Mouse (Mus musculus) stomach, embryonic 14.5 days (tissue): ENCODE measurements around the gene Gm17409. TPM values are rescaled to one million over a fixed set of nuclear protein-coding genes. Genes with fewer than 3 reads are reported as not detected.

ENCODE experiments used
- ATAC-seq: fragments of 200-750 bp; cut with Nextera tagmentation; 2 replicates; pipeline ENCODE4 v1.8.0; 2017; ENCODE audit warnings: low read depth, moderate TSS enrichment; ENCODE audit not compliant: insufficient number of reproducible peaks, insufficient read depth, low FRiP score
- H3K27ac ChIP-seq: fragments of 300-500 bp; sonication (generic); 2 replicates; pipeline ENCODE4 v1.5.1; 2014; ENCODE audit warnings: mild to moderate bottlenecking, low read length, moderate library complexity, mixed read lengths
- H3K27me3 ChIP-seq: fragments of 300-500 bp; sonication (generic); 2 replicates; pipeline ENCODE4 v1.6.1; 2014; ENCODE audit warnings: low read length, control low read depth, mixed read lengths; ENCODE audit not compliant: control insufficient read depth, insufficient read depth
- H3K36me3 ChIP-seq: fragments of 300-500 bp; sonication (generic); 2 replicates; pipeline ENCODE4 v1.6.1; 2014; ENCODE audit warnings: mild to moderate bottlenecking, control low read depth, low read length, moderate library complexity, mixed read lengths; ENCODE audit not compliant: control insufficient read depth, insufficient read depth
- H3K4me1 ChIP-seq: fragments of 300-500 bp; sonication (generic); 2 replicates; pipeline ENCODE4 v1.6.1; 2014; ENCODE audit warnings: low read length, control low read depth, mixed read lengths; ENCODE audit not compliant: control insufficient read depth, insufficient read depth
- H3K4me2 ChIP-seq: fragments of 300-500 bp; sonication (generic); replicated peaks from 2 replicates; pipeline ENCODE4 v1.6.1; 2014; ENCODE audit warnings: low read depth, low read length, control low read depth
- H3K4me3 ChIP-seq: fragments of 300-500 bp; sonication (generic); 2 replicates; pipeline ENCODE4 v1.5.1; 2014; ENCODE audit warnings: low read depth, low read length, control low read depth
- H3K9ac ChIP-seq: fragments of 300-500 bp; sonication (generic); replicated peaks from 2 replicates; pipeline ENCODE4 v1.6.1; 2014; ENCODE audit warnings: low read depth, mild to moderate bottlenecking, control low read depth, low read length, moderate library complexity, mixed read lengths
- H3K9me3 ChIP-seq: fragments of 300-500 bp; sonication (generic); 2 replicates; pipeline ENCODE4 v1.6.1; 2016; ENCODE audit warnings: low read depth, low read length, control low read depth; ENCODE audit not compliant: control insufficient read depth
- WGBS: fragments of 180-500 bp; shearing (Covaris S2); extraction: QIAGEN DNeasy Blood & Tissue Kit; methylation state at CpG from one replicate; pipeline ENCODE4 v1.1.7; 2014; 5-methylcytosine and 5-hydroxymethylcytosine counted together
- polyA plus RNA-seq: library from polyadenylated mRNA; unstranded; fragments of >200 nt; fragmentation: Nextera tagmentation; extraction: Ambion mirVana; gene quantifications from 2 replicates; pipeline ENCODE4 v1.2.1, GENCODE M21; 2014

Gm17409 gene
- polyA plus RNA-seq, 1 experiment from 2014 or later: 0.26 TPM

DNA sequence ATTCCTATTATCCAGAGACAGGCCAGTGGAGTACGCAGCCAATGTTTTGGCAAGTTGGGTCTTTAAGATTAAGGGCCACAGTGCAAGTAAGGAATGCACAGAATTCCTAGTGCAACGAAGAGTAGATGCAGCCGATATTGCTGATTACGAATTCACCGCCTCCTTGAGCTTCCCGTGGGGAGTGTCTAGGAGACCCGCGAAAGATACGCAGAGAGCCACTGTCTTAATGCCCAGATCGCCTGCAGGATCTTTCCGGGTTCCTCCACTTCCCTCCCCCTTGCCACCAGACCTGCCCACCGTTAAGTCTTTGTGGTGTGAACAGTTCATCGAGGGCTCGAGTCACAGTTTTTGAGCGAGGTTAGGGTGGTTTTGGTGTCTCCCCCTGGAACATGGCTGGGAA is 22.9 kb upstream of the Gm17409 start:
- Histone ChIP-seq H3K4me1 (no peaks in the 10 kb centered on the region), H3K4me2 (no peak overlapping the region), H3K4me3 (no peak overlapping the region), H3K36me3 (peaks cover 9% of the 10 kb centered on the region), H3K9me3 (no peaks in the 10 kb centered on the region), H3K9ac (no peak overlapping the region), H3K27ac (no peak overlapping the region), H3K27me3 (no peaks in the 10 kb centered on the region)
- ATAC-seq: no peak
- WGBS: 94% methylated on average over 15 of the region's 15 CpGs

DNA sequence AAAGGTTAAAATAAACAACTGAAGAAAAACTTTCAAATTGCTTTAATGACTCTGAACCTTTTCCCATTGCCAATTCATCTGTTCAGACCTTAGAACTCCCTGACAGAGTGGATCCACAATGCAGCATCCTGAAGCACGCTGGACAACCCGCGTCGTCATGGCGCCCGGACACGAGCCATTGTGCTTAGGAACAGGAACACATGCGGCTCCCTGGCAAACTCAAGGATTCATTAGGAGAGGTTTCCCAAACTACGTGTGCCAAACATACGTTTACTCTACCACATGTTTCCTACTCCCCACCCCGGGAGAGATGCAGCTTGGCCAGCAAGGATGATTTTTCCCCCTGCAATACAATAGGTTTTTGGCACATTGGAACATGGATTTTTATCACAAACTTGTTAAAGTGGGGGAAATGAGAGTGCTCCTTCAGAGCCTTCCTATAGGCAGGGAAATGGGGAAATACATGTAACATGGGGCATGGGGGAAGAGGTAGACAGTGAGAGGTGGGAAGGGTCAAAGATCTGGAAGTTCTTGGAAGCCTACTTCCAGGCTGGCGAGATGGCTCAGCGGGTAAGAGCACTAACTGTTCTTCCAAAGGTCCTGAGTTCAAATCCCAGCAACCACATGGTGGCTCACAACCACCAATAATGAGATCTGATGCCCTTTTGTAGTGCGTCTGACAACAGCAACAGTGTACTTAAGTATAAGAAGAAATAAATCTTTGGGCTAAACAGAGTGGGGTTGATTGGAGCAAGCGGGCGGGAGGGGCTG is 15.6 kb upstream of the Gm17409 start:
- H3K36me3 ChIP-seq: peaks cover 9% of the 10 kb centered on the region
- no peak overlapping the region for H3K9ac ChIP-seq
- H3K27me3 ChIP-seq: no peaks in the 10 kb centered on the region
- no peak overlapping the region for H3K27ac ChIP-seq
- no peak for ATAC-seq
- no peaks in the 10 kb centered on the region for H3K9me3 ChIP-seq
- H3K4me2 ChIP-seq: no peak overlapping the region
- H3K4me1 ChIP-seq: no peaks in the 10 kb centered on the region
- 94% methylated on average over 16 of the region's 16 CpGs for WGBS
- H3K4me3 ChIP-seq: no peak overlapping the region

DNA sequence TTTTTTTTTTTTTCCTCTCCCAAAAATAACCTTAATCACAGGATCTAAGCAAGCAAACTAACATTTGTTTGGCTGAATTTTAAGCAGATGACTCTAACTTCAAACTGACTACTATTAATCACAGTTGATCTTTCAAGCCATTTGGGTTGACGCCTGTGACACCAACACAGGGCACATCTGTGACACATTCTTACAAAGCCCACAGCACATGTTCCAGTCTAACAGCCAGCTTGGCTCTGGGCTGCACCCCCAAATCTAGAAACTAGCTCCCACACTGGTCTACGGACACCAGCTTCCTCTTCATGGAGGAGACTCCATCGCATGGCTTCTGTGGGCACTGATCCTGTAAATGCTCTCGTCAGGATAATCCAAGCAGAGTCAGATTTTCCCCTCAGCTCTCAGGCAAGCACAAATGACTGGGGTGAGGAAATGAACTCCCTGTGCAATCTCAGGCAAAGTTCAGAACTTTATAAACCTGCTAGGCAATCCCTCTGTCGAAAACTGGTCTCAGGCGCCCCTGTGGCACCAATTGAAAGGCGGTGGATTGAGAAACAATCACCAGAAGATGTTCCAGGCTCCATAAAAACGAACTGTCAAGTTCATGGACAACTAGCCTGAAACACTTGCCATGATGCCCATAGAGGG is 13.0 kb upstream of the Gm17409 start:
- H3K4me3 ChIP-seq: no peak overlapping the region
- H3K36me3 ChIP-seq: peaks cover 9% of the 10 kb centered on the region
- no peak overlapping the region for H3K9ac ChIP-seq

DNA sequence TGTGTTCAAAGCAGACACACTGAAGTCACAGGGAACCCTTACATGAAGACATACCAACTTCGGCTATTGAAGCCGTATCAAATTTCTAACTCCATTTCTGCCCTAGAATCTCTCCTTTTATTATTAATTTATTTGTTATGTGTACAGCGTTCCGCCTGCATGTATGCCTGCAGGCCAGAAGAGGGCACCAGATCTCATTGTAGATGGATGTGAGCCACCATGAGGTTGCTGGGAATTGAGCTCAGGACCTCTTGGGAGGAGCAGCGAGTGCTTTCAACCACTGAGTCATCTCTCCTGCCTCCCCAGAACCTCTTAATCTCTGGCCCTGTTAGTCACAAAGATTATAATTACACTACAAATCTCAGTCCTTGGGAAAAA is 12.4 kb upstream of the Gm17409 start:
- Histone ChIP-seq H3K4me1 (no peaks in the 10 kb centered on the region), H3K4me3 (no peak overlapping the region), H3K4me2 (no peak overlapping the region), H3K36me3 (peaks cover 10% of the 10 kb centered on the region), H3K27ac (no peak overlapping the region), H3K9me3 (no peaks in the 10 kb centered on the region), H3K9ac (no peak overlapping the region), H3K27me3 (no peaks in the 10 kb centered on the region)
- ATAC-seq: no peak
- 92% methylated on average over 5 of the region's 5 CpGs for WGBS

More for the DNA sequence above, 13.0 kb upstream of the Gm17409 start:
- no peak for ATAC-seq
- H3K9me3 ChIP-seq: no peaks in the 10 kb centered on the region
- H3K27me3 ChIP-seq: no peaks in the 10 kb centered on the region
- no peaks in the 10 kb centered on the region for H3K4me1 ChIP-seq
- no peak overlapping the region for H3K27ac ChIP-seq
- H3K4me2 ChIP-seq: no peak overlapping the region
- 91% methylated on average over 8 of the region's 8 CpGs for WGBS

DNA sequence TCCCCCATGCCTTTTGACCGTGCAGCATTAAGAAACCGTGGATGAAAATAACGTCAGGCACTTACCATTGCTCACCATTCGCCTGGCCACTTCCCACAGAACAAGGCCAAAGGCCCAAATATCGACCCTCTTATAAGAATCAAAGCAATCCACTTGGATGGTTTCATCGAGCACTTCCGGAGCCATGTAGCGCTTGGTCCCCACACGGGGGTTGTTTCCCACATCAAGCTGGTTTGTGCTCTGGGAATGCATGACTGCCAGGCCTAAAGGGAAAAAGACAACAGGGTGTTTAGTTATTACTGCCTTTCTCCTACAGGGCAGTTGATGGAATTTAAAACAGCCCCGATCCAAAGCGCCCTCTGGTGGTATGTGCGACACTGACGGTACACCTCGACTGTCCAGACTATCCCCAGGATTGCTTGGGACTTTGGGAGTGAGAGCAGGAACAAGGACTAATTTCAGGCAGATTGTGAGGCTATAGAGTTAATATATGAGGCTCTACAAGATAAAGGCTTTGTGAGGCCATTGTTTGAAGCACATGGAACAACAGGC is 11.0 kb upstream of the Gm17409 start:
- peaks cover 18% of the 10 kb centered on the region for H3K36me3 ChIP-seq
- 89% methylated on average over 14 of the region's 14 CpGs for WGBS
- H3K4me3 ChIP-seq: no peak overlapping the region

DNA sequence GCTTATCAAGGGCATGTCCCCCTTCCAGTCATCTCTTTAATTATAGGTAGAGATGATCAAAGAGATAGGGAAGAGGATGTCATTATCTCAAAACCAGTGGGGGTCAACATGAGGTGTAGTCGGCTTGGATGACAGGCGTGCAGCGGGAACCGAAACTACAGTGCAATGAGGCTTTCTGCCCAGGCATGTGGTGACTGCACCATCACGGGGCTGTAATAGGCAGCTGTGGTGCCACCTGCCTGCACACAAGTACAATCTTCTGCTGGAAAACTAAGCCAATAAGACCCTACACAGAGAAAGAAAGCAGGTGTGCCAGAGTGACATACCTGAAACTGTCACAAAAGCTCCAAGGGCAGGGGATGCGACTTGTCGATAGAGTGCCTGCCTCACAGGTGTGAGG is 374 bp downstream of the Gm17409 start:
- no peaks in the 10 kb centered on the region for H3K27me3 ChIP-seq
- H3K4me1 ChIP-seq: no peaks in the 10 kb centered on the region
- peaks cover 38% of the 10 kb centered on the region for H3K36me3 ChIP-seq
- no peak overlapping the region for H3K9ac ChIP-seq
- no peak overlapping the region for H3K4me2 ChIP-seq
- no peaks in the 10 kb centered on the region; the same call in 1 of the 2 replicates for H3K9me3 ChIP-seq
- H3K4me3 ChIP-seq: no peak overlapping the region
- H3K27ac ChIP-seq: no peak overlapping the region
- ATAC-seq: no peak
- 91% methylated on average over 7 of the region's 7 CpGs for WGBS

More for the DNA sequence above, 11.0 kb upstream of the Gm17409 start:
- H3K27ac ChIP-seq: no peak overlapping the region
- no peak overlapping the region for H3K4me2 ChIP-seq
- no peaks in the 10 kb centered on the region for H3K9me3 ChIP-seq
- no peaks in the 10 kb centered on the region for H3K27me3 ChIP-seq
- H3K4me1 ChIP-seq: no peaks in the 10 kb centered on the region
- no peak overlapping the region for H3K9ac ChIP-seq
- ATAC-seq: no peak

DNA sequence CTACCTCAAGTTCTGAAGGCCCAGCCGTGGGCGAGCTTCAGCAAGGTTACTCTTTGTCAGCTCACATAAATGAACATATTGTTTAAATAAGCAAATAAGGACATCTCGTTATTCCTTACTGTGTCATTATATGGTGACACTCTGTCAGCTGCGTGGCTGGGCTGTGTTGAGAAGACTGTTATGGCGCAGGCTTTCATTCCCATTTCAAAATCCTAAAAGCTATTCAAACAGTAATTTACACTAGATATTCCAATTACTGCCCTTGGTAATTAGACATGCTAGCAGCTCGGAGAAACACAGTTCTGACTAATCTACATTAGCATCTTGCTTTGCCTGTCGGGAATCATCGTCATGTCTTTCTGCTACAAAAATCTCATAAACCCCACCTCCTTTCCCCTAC is 5.7 kb downstream of the Gm17409 start:
- no peaks in the 10 kb centered on the region for H3K9me3 ChIP-seq
- no peaks in the 10 kb centered on the region for H3K4me1 ChIP-seq
- WGBS: 89% methylated on average over 8 of the region's 8 CpGs
- peaks cover 4% of the 10 kb centered on the region; the same call in 1 of the 2 replicates for H3K36me3 ChIP-seq
- H3K27ac ChIP-seq: no peak overlapping the region
- no peaks in the 10 kb centered on the region for H3K27me3 ChIP-seq
- H3K4me3 ChIP-seq: no peak overlapping the region
- no peak overlapping the region for H3K4me2 ChIP-seq
- no peak overlapping the region for H3K9ac ChIP-seq
- ATAC-seq: no peak

DNA sequence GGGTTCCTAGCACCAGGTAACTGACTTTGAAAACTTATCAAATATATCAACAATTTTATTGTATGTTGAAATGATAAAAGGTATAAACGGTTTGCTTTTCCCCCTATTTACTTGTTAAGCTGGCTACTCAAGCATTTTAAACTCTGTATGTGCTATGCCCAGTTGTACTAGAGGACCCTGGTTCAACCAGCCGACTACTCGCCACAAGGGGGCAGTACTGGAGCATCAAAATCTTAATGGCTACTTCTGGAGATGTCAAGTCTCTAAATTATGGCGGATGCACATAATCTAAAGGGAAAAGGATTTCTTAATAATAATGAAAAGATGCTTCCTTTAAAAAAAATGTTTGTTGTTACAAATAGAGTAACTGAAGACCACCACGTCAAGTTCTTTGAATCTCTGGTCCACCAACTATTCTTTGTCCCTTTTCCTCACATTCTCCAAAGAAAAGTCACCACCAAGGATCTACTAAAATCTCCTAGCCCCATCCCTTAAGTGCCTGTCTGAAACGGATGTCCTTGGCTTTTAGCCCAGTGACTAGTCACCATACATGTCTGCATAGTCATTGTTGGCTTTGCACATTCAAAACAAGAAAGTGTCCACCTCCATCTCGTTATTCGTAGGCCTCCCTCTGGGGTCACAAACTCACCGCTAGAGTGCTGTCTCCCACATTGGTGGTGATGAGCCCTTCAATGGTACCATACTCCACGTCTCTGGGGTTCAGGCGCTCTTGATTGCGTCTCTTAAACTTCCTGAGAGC is 7.2 kb downstream of the Gm17409 start:
- WGBS: 65% methylated on average over 12 of the region's 12 CpGs
- no peak for ATAC-seq
- Histone ChIP-seq H3K27ac (no peak overlapping the region), H3K4me2 (no peak overlapping the region), H3K27me3 (no peaks in the 10 kb centered on the region), H3K4me1 (no peaks in the 10 kb centered on the region), H3K36me3 (peaks cover 4% of the 10 kb centered on the region; the same call in 1 of the 2 replicates), H3K4me3 (no peak overlapping the region), H3K9ac (no peak overlapping the region), H3K9me3 (no peaks in the 10 kb centered on the region)
